Mouse (Mus musculus): ENCODE data around the gene Mgrn1. TPM values are rescaled to one million over a fixed set of nuclear protein-coding genes. Genes with fewer than 3 reads are reported as not detected.

Mgrn1 gene
- polyA plus RNA-seq, 1 experiment from 2014 or later: 107 TPM

GRCm38 (mm10) chr16:4946155-4946554 lies 60.1 kb downstream of the Mgrn1 start:
- Histone ChIP-seq H3K4me3 (no peak overlapping the region), H3K27me3 (replicated peaks) (no peaks in the 10 kb centered on the region), H3K4me2 (no peak overlapping the region), H3K4me1 (no peaks in the 10 kb centered on the region), H3K27ac (replicated peaks) (no peak overlapping the region), H3K9ac (no peak overlapping the region), H3K9me3 (no peaks in the 10 kb centered on the region), H3K36me3 (peaks cover 91% of the 10 kb centered on the region)
- WGBS: 84% methylated on average over 3 of the region's 3 CpGs
- no peak for ATAC-seq (ENCODE audit: extremely low read depth, insufficient number of reproducible peaks, low FRiP score, low TSS enrichment)

- WGBS: 88% methylated on average over 4 of the region's 4 CpGs
- Histone ChIP-seq H3K36me3 (peaks cover 91% of the 10 kb centered on the region), H3K27ac (replicated peaks) (no peak overlapping the region), H3K27me3 (replicated peaks) (no peaks in the 10 kb centered on the region), H3K4me1 (no peaks in the 10 kb centered on the region), H3K4me3 (no peak overlapping the region), H3K9me3 (no peaks in the 10 kb centered on the region), H3K4me2 (no peak overlapping the region), H3K9ac (no peak overlapping the region)
- no peak for ATAC-seq (ENCODE audit: extremely low read depth, insufficient number of reproducible peaks, low FRiP score, low TSS enrichment)
These were observed 61.3 kb downstream of the Mgrn1 start for GRCm38 (mm10) chr16:4947378-4947777.

GRCm38 (mm10) chr16:4956609-4957008 lies 70.6 kb downstream of the Mgrn1 start:
- Histone ChIP-seq H3K9ac (no peak overlapping the region), H3K4me2 (no peak overlapping the region), H3K27ac (replicated peaks) (no peak overlapping the region), H3K9me3 (no peaks in the 10 kb centered on the region), H3K4me3 (no peak overlapping the region), H3K4me1 (no peaks in the 10 kb centered on the region), H3K27me3 (replicated peaks) (no peaks in the 10 kb centered on the region), H3K36me3 (peaks cover 84% of the 10 kb centered on the region)
- WGBS: 86% methylated on average over 3 of the region's 3 CpGs
- no peak for ATAC-seq (ENCODE audit: extremely low read depth, insufficient number of reproducible peaks, low FRiP score, low TSS enrichment)

GRCm38 (mm10) chr16:4957446-4957845 lies 71.4 kb downstream of the Mgrn1 start:
- no peak for ATAC-seq (ENCODE audit: extremely low read depth, insufficient number of reproducible peaks, low FRiP score, low TSS enrichment)
- Histone ChIP-seq H3K36me3 (peaks cover 75% of the 10 kb centered on the region), H3K4me1 (peaks cover 7% of the 10 kb centered on the region), H3K9me3 (no peaks in the 10 kb centered on the region), H3K27me3 (replicated peaks) (no peaks in the 10 kb centered on the region), H3K27ac (replicated peaks) (no peak overlapping the region), H3K4me3 (no peak overlapping the region), H3K9ac (no peak overlapping the region), H3K4me2 (no peak overlapping the region)
- 85% methylated on average over 3 of the region's 3 CpGs for WGBS

- H3K4me3 ChIP-seq: no peak overlapping the region
- no peak overlapping the region for H3K9ac ChIP-seq
- H3K4me1 ChIP-seq: peaks cover 21% of the 10 kb centered on the region
- H3K4me2 ChIP-seq: no peak overlapping the region
- no peaks in the 10 kb centered on the region for H3K27me3 ChIP-seq (replicated peaks)
- H3K27ac ChIP-seq (replicated peaks): no peak overlapping the region
- no peak for ATAC-seq (ENCODE audit: extremely low read depth, insufficient number of reproducible peaks, low FRiP score, low TSS enrichment)
- no peaks in the 10 kb centered on the region for H3K9me3 ChIP-seq
- 84% methylated on average over 8 of the region's 8 CpGs for WGBS
- peaks cover 47% of the 10 kb centered on the region for H3K36me3 ChIP-seq
These were observed 74.2 kb downstream of the Mgrn1 start for GRCm38 (mm10) chr16:4960260-4960659.

GRCm38 (mm10) chr16:4963346-4963745 lies 77.3 kb downstream of the Mgrn1 start:
- no peak for ATAC-seq (ENCODE audit: extremely low read depth, insufficient number of reproducible peaks, low FRiP score, low TSS enrichment)
- Histone ChIP-seq H3K4me3 (peak overlapping the region; percentile 82), H3K4me2 (peak overlapping the region; percentile 86), H3K9ac (peak overlapping the region; percentile 90), H3K27ac (replicated peaks) (peak overlapping the region; percentile 75; the same call in 1 of the 2 replicates), H3K4me1 (peaks cover 24% of the 10 kb centered on the region), H3K9me3 (no peaks in the 10 kb centered on the region), H3K27me3 (replicated peaks) (no peaks in the 10 kb centered on the region), H3K36me3 (peaks cover 18% of the 10 kb centered on the region)
- WGBS: 37% methylated on average over 9 of the region's 9 CpGs

DNA sequence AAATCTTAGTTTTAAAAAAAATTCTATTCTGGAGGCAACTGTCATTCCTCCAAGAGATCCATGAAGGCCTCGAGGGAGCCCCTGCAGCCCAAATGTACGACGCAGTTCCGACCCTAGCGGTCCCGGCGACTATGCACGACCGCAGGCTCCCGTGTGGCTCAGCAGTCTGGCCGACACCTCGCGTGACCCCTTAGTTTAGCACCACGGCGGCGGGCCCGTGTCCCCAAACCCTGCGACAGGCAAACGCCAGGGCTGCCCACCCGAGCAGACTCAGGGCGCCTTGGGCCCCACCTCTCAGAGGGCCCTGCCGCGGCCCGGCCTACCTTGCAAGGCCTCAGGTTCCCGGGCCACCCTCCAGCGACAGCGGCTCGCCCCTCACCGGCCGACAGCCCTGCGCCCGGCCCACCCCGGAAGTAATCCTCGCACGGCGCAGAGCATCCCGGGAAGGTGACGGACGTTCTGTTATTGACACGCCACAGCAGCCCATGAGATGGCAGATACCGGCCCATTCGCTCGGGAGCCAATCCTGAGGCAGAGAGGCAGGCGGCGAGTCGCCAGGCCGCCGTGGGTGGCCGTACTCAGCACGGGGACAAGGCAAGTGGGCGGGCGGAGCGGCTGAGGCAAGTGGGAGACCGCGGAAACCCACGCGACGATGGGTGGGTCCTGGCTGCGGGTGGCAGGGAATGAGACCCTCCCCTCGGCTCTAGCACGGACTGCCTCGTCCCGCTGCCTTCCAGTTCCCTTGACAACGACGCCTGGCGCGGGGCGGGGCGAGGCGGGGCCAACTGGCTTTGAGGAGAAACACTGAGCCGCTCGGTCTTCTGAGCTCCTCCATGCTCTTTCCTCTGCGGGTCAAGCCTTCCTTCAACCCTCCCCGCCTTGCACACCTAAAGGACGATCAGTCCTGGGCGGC lies 78.0 kb downstream of the Mgrn1 start, which contains the start of gene Anks3:
TSS of gene Anks3 (minus strand) at position 409 of the 913 bp plus-strand sequence.
- under 1% methylated on average over 75 of the region's 76 CpGs for WGBS

DNA sequence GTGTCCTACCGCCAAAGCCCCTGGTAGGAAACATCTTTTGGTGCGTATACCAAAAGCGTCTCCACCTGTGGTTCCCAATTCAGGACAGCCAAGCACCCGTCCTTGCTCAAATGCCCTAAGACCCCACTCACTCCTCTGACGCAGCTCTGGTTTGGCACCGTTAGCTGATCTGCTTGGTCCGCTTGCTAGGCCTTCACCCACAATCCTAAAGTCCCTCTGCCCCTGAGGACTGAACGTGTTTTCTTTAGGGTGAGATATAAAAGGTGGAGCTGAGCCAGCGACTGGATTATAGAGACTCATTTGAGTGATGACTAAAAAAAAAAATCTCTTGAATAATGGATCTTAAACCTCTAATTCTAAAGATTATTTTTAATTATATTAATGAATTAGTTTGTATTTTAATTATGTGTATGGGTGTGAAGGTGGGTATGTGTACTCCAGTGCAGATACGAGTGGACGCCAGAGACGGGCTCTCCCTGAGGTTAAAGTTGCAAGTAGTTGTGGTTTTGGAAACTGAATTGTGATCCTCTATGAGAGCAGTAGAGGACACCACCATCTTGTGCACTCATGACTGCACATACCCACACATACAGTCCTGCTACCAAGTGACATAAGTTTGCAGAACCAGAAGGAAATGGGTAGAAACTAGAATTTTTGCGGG lies 78.8 kb downstream of the Mgrn1 start:
- H3K27me3 ChIP-seq (replicated peaks): no peaks in the 10 kb centered on the region
- peaks cover 24% of the 10 kb centered on the region for H3K4me1 ChIP-seq
- H3K9me3 ChIP-seq: no peaks in the 10 kb centered on the region
- peak overlapping the region; percentile 75 for H3K27ac ChIP-seq (replicated peaks)
- 22% methylated on average over 13 of the region's 13 CpGs for whole genome bisulfite sequencing
- peak overlapping the region; percentile 82 for H3K4me3 ChIP-seq
- peaks cover 8% of the 10 kb centered on the region; the same call in 1 of the 2 replicates for H3K36me3 ChIP-seq
- peak overlapping the region; percentile 90 for H3K9ac ChIP-seq
- ATAC-seq (ENCODE audit: extremely low read depth, insufficient number of reproducible peaks, low FRiP score, low TSS enrichment): no peak
- H3K4me2 ChIP-seq: peak overlapping the region; percentile 86

More for the DNA sequence above, 78.0 kb downstream of the Mgrn1 start, which contains the start of gene Anks3:
- peak within 1 kb of the TSS; percentile 90 for H3K9ac ChIP-seq
- peak within 1 kb of the TSS; percentile 75 for H3K27ac ChIP-seq (replicated peaks)
- peaks cover 16% of the 10 kb centered on the region for H3K36me3 ChIP-seq
- H3K27me3 ChIP-seq (replicated peaks): no peaks in the 10 kb centered on the region
- H3K4me2 ChIP-seq: peak within 1 kb of the TSS; percentile 86
- no peaks in the 10 kb centered on the region for H3K9me3 ChIP-seq
- H3K4me1 ChIP-seq: peaks cover 24% of the 10 kb centered on the region
- peak; percentile 95 for ATAC-seq (ENCODE audit: extremely low read depth, insufficient number of reproducible peaks, low FRiP score, low TSS enrichment)
- H3K4me3 ChIP-seq: peak within 1 kb of the TSS; percentile 82

- ATAC-seq (ENCODE audit: extremely low read depth, insufficient number of reproducible peaks, low FRiP score, low TSS enrichment): no peak
- WGBS: 81% methylated on average over 8 of the region's 8 CpGs
- H3K4me3 ChIP-seq: peak overlapping the region; percentile 82; the same call in 1 of the 2 replicates
- no peak overlapping the region for H3K27ac ChIP-seq (replicated peaks)
- H3K9ac ChIP-seq: no peak overlapping the region
- peaks cover 24% of the 10 kb centered on the region for H3K4me1 ChIP-seq
- peak overlapping the region; percentile 86 for H3K4me2 ChIP-seq
- H3K27me3 ChIP-seq (replicated peaks): no peaks in the 10 kb centered on the region
- no peaks in the 10 kb centered on the region for H3K9me3 ChIP-seq
- H3K36me3 ChIP-seq: 0 out of 2 replicates have a peak, but pooled peaks cover under 1% of the 10 kb centered on the region
These were observed 79.5 kb downstream of the Mgrn1 start for GRCm38 (mm10) chr16:4965392-4966129.

DNA sequence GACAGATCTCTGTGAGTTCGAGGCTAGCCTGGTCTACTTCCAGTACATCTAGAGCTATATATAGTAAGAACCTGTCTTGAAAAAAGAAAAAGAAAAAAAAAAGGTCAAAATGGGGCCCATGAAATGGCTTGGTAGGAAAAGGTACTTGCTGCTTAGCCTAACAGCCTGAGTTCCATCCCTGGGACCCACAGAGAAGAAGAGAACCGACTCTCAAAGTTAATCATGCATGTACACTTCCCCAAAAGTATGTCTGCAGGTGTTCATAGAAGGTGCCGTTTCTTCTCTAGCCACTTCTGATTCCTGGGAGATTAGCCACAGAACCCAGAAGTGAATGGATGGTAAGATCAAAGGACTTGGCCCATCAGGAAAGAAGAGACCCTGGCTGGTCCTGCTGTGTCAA lies 82.4 kb downstream of the Mgrn1 start:
- 69% methylated on average over 3 of the region's 3 CpGs for WGBS
- H3K9me3 ChIP-seq: no peaks in the 10 kb centered on the region
- ATAC-seq (ENCODE audit: extremely low read depth, insufficient number of reproducible peaks, low FRiP score, low TSS enrichment): no peak

More for the DNA sequence above, 82.4 kb downstream of the Mgrn1 start:
- Histone ChIP-seq H3K4me3 (no peak overlapping the region), H3K4me1 (peaks cover 11% of the 10 kb centered on the region), H3K4me2 (no peak overlapping the region), H3K36me3 (no peaks in the 10 kb centered on the region), H3K9ac (no peak overlapping the region), H3K27me3 (replicated peaks) (no peaks in the 10 kb centered on the region), H3K27ac (replicated peaks) (no peak overlapping the region)

Data from heart, embryonic 13.5 days (tissue).